Mouse (Mus musculus) kidney, postnatal 0 days (tissue): ENCODE data around the gene Fam131a. TPM values are rescaled to one million over a fixed set of nuclear protein-coding genes. Genes with fewer than 3 reads are reported as not detected.

ENCODE experiments used
- ATAC-seq: fragments of 200-750 bp; cut with Nextera tagmentation; replicated peaks from 2 replicates; pipeline ENCODE4 v1.8.0; 2017; ENCODE audit warnings: low read depth, moderate number of reproducible peaks, moderate TSS enrichment, moderate library complexity; ENCODE audit not compliant: low FRiP score
- DNase-seq: peaks from one replicate; pipeline ENCODE4 v3.0.0-alpha.2; 2016; ENCODE audit warnings: low spot score
- H3K27ac ChIP-seq: fragments of 300-500 bp; sonication (generic); 2 replicates; pipeline ENCODE4 v1.5.1; 2014; ENCODE audit warnings: mild to moderate bottlenecking
- H3K27me3 ChIP-seq: fragments of 300-500 bp; sonication (generic); 2 replicates; pipeline ENCODE4 v1.6.1; 2014; ENCODE audit warnings: low read length, mixed read lengths; ENCODE audit not compliant: insufficient read depth
- H3K36me3 ChIP-seq: fragments of 300-500 bp; sonication (generic); 2 replicates; pipeline ENCODE4 v1.6.1; 2014; ENCODE audit warnings: low read length, mixed read lengths; ENCODE audit not compliant: insufficient read depth
- H3K4me1 ChIP-seq: fragments of 300-500 bp; sonication (generic); replicated peaks from 2 replicates; pipeline ENCODE4 v1.6.1; 2014; ENCODE audit warnings: antibody characterized with exemption, low read length, mixed read lengths; ENCODE audit not compliant: insufficient read depth
- H3K4me2 ChIP-seq: fragments of 300-500 bp; sonication (generic); 2 replicates; pipeline ENCODE4 v1.6.1; 2014; ENCODE audit warnings: mild to moderate bottlenecking, low read length, moderate library complexity, mixed read lengths
- H3K4me3 ChIP-seq: fragments of 300-500 bp; sonication (generic); replicated peaks from 2 replicates; pipeline ENCODE4 v1.5.1; 2014; ENCODE audit warnings: low read depth, low read length
- H3K9ac ChIP-seq: fragments of 300-500 bp; sonication (generic); 2 replicates; pipeline ENCODE4 v1.6.1; 2014; ENCODE audit warnings: low read depth, low read length
- H3K9me3 ChIP-seq: fragments of 300-500 bp; sonication (generic); replicated peaks from 2 replicates; pipeline ENCODE4 v1.6.1; 2016; ENCODE audit warnings: low read length, inconsistent platforms, mixed read lengths
- CTCF ChIP-seq: IDR thresholded peaks from 2 replicates; pipeline ENCODE4 v1.5.1; 2016; ENCODE audit warnings: antibody characterized with exemption, low read depth, mild to moderate bottlenecking, moderate library complexity
- WGBS: fragments of 180-500 bp; shearing (Covaris S2); extraction: QIAGEN DNeasy Blood & Tissue Kit; methylation state at CpG from one replicate; pipeline ENCODE4 v1.1.7; 2014; 5-methylcytosine and 5-hydroxymethylcytosine counted together
- polyA plus RNA-seq: library from polyadenylated mRNA; unstranded; fragments of >200 nt; fragmentation: Nextera tagmentation; extraction: Ambion mirVana; gene quantifications from 2 replicates; pipeline ENCODE4 v1.2.1, GENCODE M21; 2015

The Fam131a gene
- polyA plus RNA-seq, 1 experiment from 2014 or later, result 6.9 TPM

GRCm38 (mm10) chr16:20721808-20722207 is 28.8 kb downstream of the Fam131a start:
- Histone ChIP-seq H3K4me1 (peaks cover 6% of the 10 kb centered on the region; the same call in 1 of the 2 replicates), H3K4me3 (no peak overlapping the region), H3K36me3 (peaks cover 16% of the 10 kb centered on the region), H3K27me3 (no peaks in the 10 kb centered on the region), H3K4me2 (no peak overlapping the region), H3K27ac (no peak overlapping the region), H3K9ac (no peak overlapping the region), H3K9me3 (no peaks in the 10 kb centered on the region)
- DNase-seq (no peak), ATAC-seq (no peak)
- 83% methylated on average over 10 of the region's 10 CpGs for WGBS
- no peak for TF ChIP-seq CTCF

- Histone ChIP-seq H3K4me3 (no peak overlapping the region), H3K27me3 (no peaks in the 10 kb centered on the region), H3K4me2 (no peak overlapping the region), H3K9me3 (no peaks in the 10 kb centered on the region), H3K9ac (no peak overlapping the region), H3K27ac (no peak overlapping the region), H3K36me3 (peaks cover 16% of the 10 kb centered on the region), H3K4me1 (0 out of 2 replicates have a peak, but pooled peaks cover 6% of the 10 kb centered on the region)
- TF ChIP-seq CTCF, result no peak
- DNase-seq (no peak), ATAC-seq (no peak)
- 55% methylated on average over 4 of the region's 4 CpGs for WGBS
These were observed 29.7 kb downstream of the Fam131a start for GRCm38 (mm10) chr16:20722736-20723135.

- WGBS, result 40% methylated on average over 4 of the region's 4 CpGs
- H3K36me3 ChIP-seq, result peaks cover 16% of the 10 kb centered on the region
- ATAC-seq, result no peak
These were observed 30.2 kb downstream of the Fam131a start for GRCm38 (mm10) chr16:20723247-20723646.

GRCm38 (mm10) chr16:20724338-20724748 is 31.3 kb downstream of the Fam131a start:
- H3K4me2 ChIP-seq, result no peak overlapping the region
- H3K36me3 ChIP-seq, result peaks cover 16% of the 10 kb centered on the region
- DNase-seq, result peak; percentile 87
- H3K9me3 ChIP-seq, result no peaks in the 10 kb centered on the region
- peak; percentile 76 for ATAC-seq
- H3K27me3 ChIP-seq, result no peaks in the 10 kb centered on the region
- H3K9ac ChIP-seq, result no peak overlapping the region
- 34% methylated on average over 5 of the region's 5 CpGs for WGBS
- no peak overlapping the region for H3K27ac ChIP-seq
- TF ChIP-seq CTCF, result peak; percentile 90
- H3K4me1 ChIP-seq, result no peaks in the 10 kb centered on the region
- no peak overlapping the region for H3K4me3 ChIP-seq

More at GRCm38 (mm10) chr16:20723247-20723646, 30.2 kb downstream of the Fam131a start:
- Histone ChIP-seq H3K9me3 (no peaks in the 10 kb centered on the region), H3K4me3 (no peak overlapping the region), H3K27me3 (no peaks in the 10 kb centered on the region), H3K4me1 (0 out of 2 replicates have a peak, but pooled peaks cover 6% of the 10 kb centered on the region), H3K9ac (no peak overlapping the region), H3K27ac (no peak overlapping the region), H3K4me2 (no peak overlapping the region)
- DNase-seq, result no peak
- TF ChIP-seq CTCF, result no peak

- no peak overlapping the region for H3K4me3 ChIP-seq
- no peak for TF ChIP-seq CTCF
- WGBS, result 83% methylated on average over 7 of the region's 7 CpGs
These were observed 32.3 kb downstream of the Fam131a start for GRCm38 (mm10) chr16:20725321-20725720.

GRCm38 (mm10) chr16:20725750-20726149 is 32.7 kb downstream of the Fam131a start:
- H3K4me2 ChIP-seq, result no peak overlapping the region
- H3K9ac ChIP-seq, result no peak overlapping the region
- 82% methylated on average over 4 of the region's 4 CpGs for WGBS
- H3K36me3 ChIP-seq, result peaks cover 6% of the 10 kb centered on the region
- no peak overlapping the region for H3K27ac ChIP-seq
- DNase-seq, result no peak
- no peak for TF ChIP-seq CTCF
- no peaks in the 10 kb centered on the region for H3K4me1 ChIP-seq
- H3K9me3 ChIP-seq, result no peaks in the 10 kb centered on the region
- H3K27me3 ChIP-seq, result no peaks in the 10 kb centered on the region
- ATAC-seq, result no peak
- no peak overlapping the region for H3K4me3 ChIP-seq

More at GRCm38 (mm10) chr16:20725321-20725720, 32.3 kb downstream of the Fam131a start:
- Histone ChIP-seq H3K9me3 (no peaks in the 10 kb centered on the region), H3K36me3 (peaks cover 10% of the 10 kb centered on the region), H3K27ac (no peak overlapping the region), H3K4me1 (no peaks in the 10 kb centered on the region), H3K27me3 (no peaks in the 10 kb centered on the region), H3K9ac (no peak overlapping the region), H3K4me2 (no peak overlapping the region)
- no peak for ATAC-seq
- no peak for DNase-seq

GRCm38 (mm10) chr16:20726384-20726783 is 33.3 kb downstream of the Fam131a start:
- Histone ChIP-seq H3K4me3 (no peak overlapping the region), H3K36me3 (peaks cover 3% of the 10 kb centered on the region; the same call in 1 of the 2 replicates), H3K4me1 (no peaks in the 10 kb centered on the region), H3K9me3 (no peaks in the 10 kb centered on the region), H3K27me3 (no peaks in the 10 kb centered on the region), H3K9ac (no peak overlapping the region), H3K27ac (no peak overlapping the region), H3K4me2 (no peak overlapping the region)
- WGBS, result 64% methylated on average over 1 of the region's 1 CpGs
- TF ChIP-seq CTCF, result no peak
- DNase-seq (no peak), ATAC-seq (no peak)
